Mouse (Mus musculus) liver, embryonic 14.5 days (tissue): ENCODE data around the gene Fgfrl1. TPM values are rescaled to one million over a fixed set of nuclear protein-coding genes. Genes with fewer than 3 reads are reported as not detected.

Experiments used
- ATAC-seq: fragments of 200-750 bp; cut with Nextera tagmentation; 2 replicates; pipeline ENCODE4 v1.8.0; 2017; ENCODE audit warnings: moderate number of reproducible peaks, mild to moderate bottlenecking, moderate library complexity; ENCODE audit not compliant: insufficient read depth
- DNase-seq, 3 experiments: peaks; one replicate each; pipeline ENCODE4 v3.0.0-alpha.2; 2012 to 2013; ENCODE audit warnings: low read depth in 3 of 3, low spot score in 3 of 3
- H3K27ac ChIP-seq: fragments of 300-500 bp; sonication (generic); 2 replicates; pipeline ENCODE4 v1.5.1; 2014; ENCODE audit warnings: moderate library complexity, mild to moderate bottlenecking, control low read depth, inconsistent platforms
- H3K27me3 ChIP-seq: fragments of 300-500 bp; sonication (generic); 2 replicates; pipeline ENCODE4 v1.6.1; 2014; ENCODE audit warnings: mild to moderate bottlenecking, low read length, moderate library complexity; ENCODE audit not compliant: control insufficient read depth, insufficient read depth
- H3K36me3 ChIP-seq: fragments of 300-500 bp; sonication (generic); replicated peaks from 2 replicates; pipeline ENCODE4 v1.6.1; 2014; ENCODE audit warnings: low read depth; ENCODE audit not compliant: control insufficient read depth, insufficient read depth
- H3K4me1 ChIP-seq, 2 experiments: fragments of 200-500 bp in 1 of 2; fragments of 300-500 bp in 1 of 2; sonication (generic) in 1 of 2; replicated peaks; 2 replicates each; pipeline ENCODE4 v1.6.1; 2012 to 2014; ENCODE audit warnings: antibody characterized with exemption in 1 of 2, inconsistent platforms in 1 of 2, low read length in 1 of 2; ENCODE audit not compliant: control insufficient read depth in 2 of 2, insufficient read depth in 2 of 2
- H3K4me2 ChIP-seq: fragments of 300-500 bp; sonication (generic); 2 replicates; pipeline ENCODE4 v1.6.1; 2014; ENCODE audit warnings: low read depth, mild to moderate bottlenecking, control low read depth, moderate library complexity
- H3K4me3 ChIP-seq, 2 experiments: fragments of 200-500 bp in 1 of 2; fragments of 300-500 bp in 1 of 2; sonication (generic) in 1 of 2; 2 replicates each; pipeline ENCODE4 v1.5.1; 2012 to 2014; ENCODE audit warnings: low read depth in 2 of 2, low read length in 2 of 2, mild to moderate bottlenecking in 2 of 2, control low read depth in 1 of 2, inconsistent platforms in 1 of 2, moderate library complexity in 1 of 2; ENCODE audit not compliant: insufficient read depth in 1 of 2
- H3K9ac ChIP-seq: fragments of 300-500 bp; sonication (generic); replicated peaks from 2 replicates; pipeline ENCODE4 v1.6.1; 2014; ENCODE audit warnings: mild to moderate bottlenecking, control low read depth, moderate library complexity
- H3K9me3 ChIP-seq: fragments of 300-500 bp; sonication (generic); 2 replicates; pipeline ENCODE4 v1.6.1; 2016; ENCODE audit warnings: low read length, mixed read lengths; ENCODE audit not compliant: control insufficient read depth
- CTCF ChIP-seq: IDR thresholded peaks from 2 replicates; pipeline ENCODE4 v1.5.1; 2016; ENCODE audit warnings: antibody characterized with exemption, low read depth, control low read depth
- EP300 ChIP-seq: IDR thresholded peaks from 2 replicates; pipeline ENCODE4 v1.6.1; 2016; ENCODE audit warnings: antibody characterized with exemption, low read depth
- WGBS: fragments of 180-500 bp; shearing (Covaris S2); extraction: QIAGEN DNeasy Blood & Tissue Kit; methylation state at CpG from one replicate; pipeline ENCODE4 v1.1.7; 2014; ENCODE audit not compliant: insufficient replicate concordance; 5-methylcytosine and 5-hydroxymethylcytosine counted together
- polyA plus RNA-seq, 2 experiments: library from polyadenylated mRNA; depleted of rRNA in 1 of 2; stranded (reverse) in 1 of 2; unstranded in 1 of 2; fragments of >200 nt; fragmentation: Nextera tagmentation in 1 of 2; extraction: Ambion mirVana in 1 of 2; gene quantifications; 2 replicates each; pipeline versions ENCODE4 v1.2.1 to v1.2.3; 2012 to 2014

Fgfrl1 gene
- polyA plus RNA-seq, 2 experiments = 5.9 to 11.0 TPM

DNA sequence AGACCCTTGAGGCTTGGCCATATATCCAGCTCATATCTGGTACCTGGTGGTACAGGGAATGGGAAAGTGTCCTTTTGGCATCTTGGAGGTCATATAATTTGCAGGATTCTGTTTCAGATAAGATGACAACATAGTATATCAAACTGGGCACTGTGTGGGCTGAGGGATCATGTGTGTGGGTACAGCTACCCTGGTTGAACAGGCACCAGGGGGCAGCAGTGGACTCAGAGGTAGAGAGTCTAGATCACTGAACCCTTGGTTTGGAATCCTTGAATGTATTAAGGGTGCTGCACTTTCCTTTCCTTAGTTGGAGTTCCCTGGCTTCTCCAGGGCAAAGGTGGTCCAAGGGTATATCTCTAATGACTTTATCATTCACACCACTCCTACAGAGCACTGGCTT is 21.4 kb upstream of the Fgfrl1 start:
- no peaks in the 10 kb centered on the region for H3K9me3 ChIP-seq
- DNase-seq (no peak), ATAC-seq (peak; percentile 16; the same call in 1 of the 2 replicates)

DNA sequence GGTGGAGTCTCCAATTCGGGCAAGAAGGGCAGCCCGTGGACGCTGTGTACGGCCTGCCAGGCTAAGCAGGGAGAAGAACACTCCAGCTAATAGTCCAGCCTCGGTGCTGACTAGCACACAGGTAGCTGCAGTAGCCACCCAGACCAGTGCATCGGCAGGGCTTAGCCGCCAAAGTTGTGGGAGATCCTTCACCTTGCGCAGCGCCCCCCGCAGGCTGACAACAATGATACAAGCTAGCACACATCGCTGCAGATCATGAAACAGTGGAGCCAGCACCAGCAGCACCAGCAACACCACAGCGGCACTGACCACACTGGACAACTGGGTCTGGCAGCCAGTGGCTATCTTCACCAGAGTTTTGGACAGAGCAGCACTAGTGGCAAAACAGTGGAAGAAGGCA is 20.4 kb upstream of the Fgfrl1 start:
- H3K4me1 ChIP-seq = peaks cover 26 to 46% of the 10 kb centered on the region in 2 experiments
- H3K27ac ChIP-seq = no peak overlapping the region
- H3K9ac ChIP-seq = no peak overlapping the region

More for the DNA sequence above, 21.4 kb upstream of the Fgfrl1 start:
- no peaks in the 10 kb centered on the region for H3K27me3 ChIP-seq
- no peak overlapping the region for H3K27ac ChIP-seq
- peaks cover 17 to 36% of the 10 kb centered on the region in 2 experiments for H3K4me1 ChIP-seq
- H3K9ac ChIP-seq = no peak overlapping the region
- peaks cover 19% of the 10 kb centered on the region for H3K36me3 ChIP-seq
- H3K4me3 ChIP-seq = no peak overlapping the region
- no peak overlapping the region for H3K4me2 ChIP-seq
- TF ChIP-seq EP300 (no peak), CTCF (peak; percentile 84)

DNA sequence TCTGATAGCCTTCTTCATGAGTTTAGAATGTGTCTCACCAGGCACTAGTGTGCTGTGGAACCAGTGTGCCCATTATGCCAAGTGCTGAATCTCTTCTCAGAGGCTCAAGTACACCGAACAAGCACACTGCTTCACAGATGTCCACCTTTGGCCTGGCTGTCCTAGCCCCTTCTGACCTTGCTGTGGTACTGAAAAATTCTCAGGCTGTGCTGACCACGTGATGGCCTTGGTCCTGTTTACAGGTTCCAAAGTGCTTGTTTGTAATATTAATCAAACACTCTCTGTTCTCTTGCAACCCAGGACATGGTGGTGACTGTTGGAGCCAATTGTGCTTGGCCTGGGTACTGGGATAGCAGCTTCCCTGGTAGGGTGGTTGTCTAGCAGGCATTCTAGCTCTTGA is 17.6 kb upstream of the Fgfrl1 start:
- DNase-seq (no peak), ATAC-seq (no peak)
- peak overlapping the region; percentile 56 to 62 for H3K4me3 ChIP-seq
- H3K9me3 ChIP-seq = no peaks in the 10 kb centered on the region
- H3K4me2 ChIP-seq = peak overlapping the region; percentile 88
- H3K9ac ChIP-seq = peak overlapping the region; percentile 84
- H3K27me3 ChIP-seq = no peaks in the 10 kb centered on the region
- H3K27ac ChIP-seq = peak overlapping the region; percentile 68
- TF ChIP-seq EP300 (no peak), CTCF (no peak)
- peaks cover 35 to 49% of the 10 kb centered on the region in 2 experiments for H3K4me1 ChIP-seq
- H3K36me3 ChIP-seq = peaks cover 19% of the 10 kb centered on the region
- WGBS = 40% methylated on average over 2 of the region's 2 CpGs

More for the DNA sequence above, 20.4 kb upstream of the Fgfrl1 start:
- Histone ChIP-seq H3K4me2 (no peak overlapping the region), H3K4me3 (no peak overlapping the region), H3K27me3 (no peaks in the 10 kb centered on the region), H3K9me3 (no peaks in the 10 kb centered on the region), H3K36me3 (peaks cover 19% of the 10 kb centered on the region)
- TF ChIP-seq CTCF = peak; percentile 53
- TF ChIP-seq EP300 = no peak
- DNase-seq = no peak
- WGBS = 88% methylated on average over 12 of the region's 12 CpGs
- no peak for ATAC-seq

DNA sequence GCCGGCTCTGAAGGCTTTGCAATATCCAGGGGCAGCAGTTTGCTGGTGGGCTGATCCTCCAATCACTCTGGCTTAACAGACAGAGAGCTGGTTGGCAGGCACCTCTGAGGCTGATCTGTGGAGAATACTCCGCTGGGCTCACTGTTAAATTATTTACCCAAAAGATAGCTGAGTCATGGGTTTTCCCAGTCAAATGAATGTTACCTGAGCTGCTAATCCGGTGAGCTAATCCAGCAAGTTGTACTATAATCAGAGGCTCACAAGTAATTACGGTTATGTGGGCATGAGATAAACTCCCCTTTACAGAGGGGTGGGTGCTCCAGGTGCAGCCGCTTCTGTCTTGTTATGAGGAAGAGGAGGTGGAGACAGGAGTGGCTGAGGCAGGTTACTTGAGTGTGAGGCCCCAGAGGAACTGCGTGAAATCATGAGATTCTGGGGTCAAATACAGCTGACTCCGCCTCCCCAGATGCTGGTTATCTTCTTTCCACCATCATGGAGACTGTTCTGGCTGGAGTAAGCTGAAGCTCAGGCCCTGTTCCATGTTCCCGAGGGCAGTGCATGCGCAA is 16.8 kb upstream of the Fgfrl1 start, which contains the start of gene Slc26a1:
Gene Slc26a1 (minus strand): TSS at position 319 of the 566 bp plus-strand sequence.
- WGBS = 18% methylated on average over 9 of the region's 9 CpGs
- peak; percentile 72 to 75 (median 73) for DNase-seq
- peak within 1 kb of the TSS; percentile 84 for H3K9ac ChIP-seq

DNA sequence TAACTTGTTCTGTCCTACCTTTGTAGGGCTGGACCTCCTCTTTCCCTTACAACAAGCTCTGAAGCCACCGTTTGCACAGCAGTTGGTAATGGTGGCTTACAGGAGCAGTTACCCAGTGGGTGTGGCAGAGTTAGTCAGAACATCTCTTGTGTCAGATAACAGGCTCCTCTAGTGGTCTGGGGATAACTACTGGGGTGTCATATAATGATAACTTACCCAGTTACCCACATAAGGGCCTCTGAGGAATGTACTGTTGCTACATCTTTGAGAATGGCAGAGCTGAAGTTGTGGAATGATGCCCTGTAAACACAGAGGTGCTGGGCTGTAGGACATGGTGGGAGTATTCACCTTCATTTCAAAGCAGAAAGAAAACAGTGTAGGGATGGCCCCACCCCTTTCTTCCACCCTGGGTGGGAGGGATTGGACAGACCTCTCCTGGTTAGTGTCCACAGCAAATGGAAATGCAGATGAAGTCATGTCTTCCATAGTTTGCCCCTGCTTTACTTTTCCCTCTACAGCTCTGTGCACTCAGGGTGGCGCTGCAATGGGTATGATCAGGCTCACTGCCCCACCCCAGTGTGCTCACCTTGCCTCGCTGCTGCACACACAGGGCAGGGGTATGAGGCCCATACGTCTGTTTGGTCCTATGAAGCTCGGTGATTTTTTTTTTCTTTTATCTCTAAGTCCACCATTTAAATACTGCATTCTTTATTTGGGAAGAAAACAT is 15.2 kb upstream of the Fgfrl1 start:
- H3K4me3 ChIP-seq = peak overlapping the region; percentile 22 to 42; a peak in 3 of 4 replicates

More for the DNA sequence above, 16.8 kb upstream of the Fgfrl1 start, which contains the start of gene Slc26a1:
- H3K4me2 ChIP-seq = peak within 1 kb of the TSS; percentile 88
- H3K27me3 ChIP-seq = no peaks in the 10 kb centered on the region
- H3K4me3 ChIP-seq = peak within 1 kb of the TSS; percentile 56 to 62
- H3K9me3 ChIP-seq = no peaks in the 10 kb centered on the region
- peaks cover 19% of the 10 kb centered on the region for H3K36me3 ChIP-seq
- peak within 1 kb of the TSS; percentile 68 for H3K27ac ChIP-seq
- ATAC-seq = peak; percentile 54
- TF ChIP-seq EP300 (peak; percentile 61), CTCF (no peak)
- peaks cover 35 to 44% of the 10 kb centered on the region in 2 experiments for H3K4me1 ChIP-seq

More for the DNA sequence above, 15.2 kb upstream of the Fgfrl1 start:
- H3K27ac ChIP-seq = peak overlapping the region; percentile 68
- H3K27me3 ChIP-seq = no peaks in the 10 kb centered on the region
- peaks cover 35 to 44% of the 10 kb centered on the region in 2 experiments for H3K4me1 ChIP-seq
- no peaks in the 10 kb centered on the region for H3K9me3 ChIP-seq
- TF ChIP-seq CTCF (peak; percentile 57), EP300 (peak; percentile 70)
- H3K9ac ChIP-seq = peak overlapping the region; percentile 84
- ATAC-seq (peak; percentile 78), DNase-seq (peak in 1 of 3 experiments; percentile 67)
- peak overlapping the region; percentile 88 for H3K4me2 ChIP-seq
- peaks cover 13% of the 10 kb centered on the region for H3K36me3 ChIP-seq
- WGBS = 3% methylated on average over 5 of the region's 5 CpGs
